Mouse (Mus musculus) activated CD4-positive, CD25-positive, alpha-beta regulatory T cell (primary cell): ENCODE measurements around the gene Taar2. TPM values are rescaled to one million over a fixed set of nuclear protein-coding genes. Genes with fewer than 3 reads are reported as not detected.

Source experiments
- polyA plus RNA-seq, 2 experiments: library from polyadenylated mRNA; unstranded; fragments of 100-300 nt; shearing (Covaris generic); gene quantifications; one replicate each; pipeline ENCODE4 v1.2.1; 2017

Taar2 gene
- under 1 TPM in 1 of 2 experiments, not detected in 1; 0.34 TPM for polyA plus RNA-seq

GRCm38 (mm10) chr10:23938312-23938711 is at the start of gene Taar2:
Taar2 (plus strand) TSS chr10:23938572.

DNA sequence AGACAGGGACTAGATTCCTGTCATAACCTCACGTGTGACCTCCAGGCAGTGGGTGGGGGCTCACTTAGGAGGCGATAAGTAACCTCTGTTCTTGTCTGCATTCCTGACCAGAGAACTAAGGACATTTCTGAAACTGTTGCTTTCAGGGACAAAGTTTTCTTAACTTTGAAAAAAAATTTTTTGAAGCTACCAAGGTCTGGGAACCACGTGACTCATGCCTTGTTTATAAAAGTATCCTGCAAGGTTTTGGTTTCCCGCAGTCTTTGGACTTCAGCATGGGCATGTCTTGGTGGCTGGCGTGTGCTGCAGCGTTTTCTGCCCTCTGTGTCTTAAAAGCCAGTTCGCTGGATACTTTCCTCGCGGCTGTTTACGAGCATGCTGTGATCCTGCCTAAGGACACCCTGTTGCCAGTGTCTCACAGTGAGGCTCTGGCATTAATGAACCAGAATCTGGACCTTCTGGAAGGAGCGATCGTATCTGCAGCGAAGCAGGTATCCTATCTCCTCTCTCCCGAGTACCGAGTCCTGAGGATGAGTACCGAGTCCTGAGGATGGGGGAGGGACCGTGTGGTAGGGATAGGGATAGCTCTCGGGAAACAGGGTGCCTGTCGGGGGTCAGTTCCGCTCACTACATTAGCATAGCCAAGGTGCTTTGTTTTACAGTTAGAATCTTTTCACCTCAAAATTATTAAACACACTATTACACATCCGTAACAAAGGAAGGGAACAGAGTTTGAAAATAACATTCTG is 43.6 kb upstream of the Taar2 start, which contains the start of gene Vnn1:
Gene Vnn1 (plus strand): TSS at position 88 of the 749 bp plus-strand sequence.

DNA sequence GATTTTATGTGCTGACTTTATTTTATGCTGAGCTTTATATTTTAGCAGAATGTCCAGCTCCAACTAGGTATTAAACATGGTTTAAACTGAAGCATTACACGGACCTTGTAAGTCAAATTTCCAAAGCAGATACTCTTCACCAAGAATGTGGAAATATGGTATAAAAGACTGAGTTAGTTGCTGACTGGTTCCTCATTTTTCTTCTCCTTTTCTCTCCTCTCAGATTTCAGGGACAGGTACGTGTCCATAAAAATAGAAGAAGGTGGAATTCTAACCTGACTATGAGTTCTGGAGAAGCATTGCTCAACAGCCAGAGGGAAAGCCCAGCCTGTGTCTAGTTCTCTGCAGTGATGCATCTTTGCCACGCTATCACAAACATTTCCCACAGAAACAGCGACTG is 18.3 kb upstream of the Taar2 start, which contains the start of gene Taar1:
Gene Taar1 (plus strand): TSS at position 301 of the 400 bp plus-strand sequence.

DNA sequence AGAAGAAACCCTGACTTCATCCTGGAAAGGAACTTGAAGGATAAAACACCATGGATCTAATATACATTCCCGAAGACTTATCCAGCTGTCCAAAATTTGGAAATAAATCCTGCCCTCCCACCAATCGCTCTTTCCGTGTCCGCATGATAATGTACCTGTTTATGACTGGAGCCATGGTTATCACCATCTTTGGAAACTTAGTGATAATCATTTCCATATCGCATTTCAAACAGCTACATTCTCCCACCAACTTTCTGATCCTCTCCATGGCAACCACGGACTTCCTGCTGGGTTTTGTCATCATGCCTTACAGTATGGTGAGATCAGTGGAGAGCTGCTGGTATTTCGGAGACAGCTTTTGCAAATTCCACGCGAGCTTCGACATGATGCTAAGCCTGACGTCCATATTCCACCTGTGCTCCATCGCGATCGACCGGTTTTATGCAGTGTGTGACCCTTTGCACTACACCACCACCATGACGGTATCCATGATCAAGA is 11.2 kb downstream of the Taar2 start, which contains the start of gene Taar3:
Gene Taar3 (plus strand): TSS at position 51 of the 498 bp plus-strand sequence.

GRCm38 (mm10) chr10:23960444-23960915 is 22.1 kb downstream of the Taar2 start, which contains the start of gene Taar4:
Taar4 (plus strand) TSS chr10:23960494.

GRCm38 (mm10) chr10:23970656-23971165 is 32.3 kb downstream of the Taar2 start, which contains the start of gene Taar5:
Taar5 (plus strand) TSS chr10:23970706.

GRCm38 (mm10) chr10:23985546-23985945 is 47.2 kb downstream of the Taar2 start, which contains the start of gene Taar6:
Taar6 (minus strand) TSS chr10:23985646.

Other genes starting within 250 kb of the Taar2 start
- gene Rps12, start 151.3 kb upstream of the Taar2 start, polyA plus RNA-seq: 10 to 100 TPM; 48.8 to 52.8 TPM
- under 1 TPM in 1 of 2 experiments, not detected in 1; 0.10 TPM for gene Slc18b1, start 141.6 kb upstream of the Taar2 start, polyA plus RNA-seq
- not detected for gene Vnn3, start 87.1 kb upstream of the Taar2 start, polyA plus RNA-seq
- not detected for gene Vnn1, start 43.9 kb upstream of the Taar2 start, polyA plus RNA-seq
- not detected for gene Taar1, start 18.2 kb upstream of the Taar2 start, polyA plus RNA-seq
- gene Taar3, start 11.0 kb downstream of the Taar2 start, polyA plus RNA-seq: not detected
- not detected for gene Taar4, start 21.9 kb downstream of the Taar2 start, polyA plus RNA-seq
- gene Taar5, start 32.1 kb downstream of the Taar2 start, polyA plus RNA-seq: not detected
- gene Taar6, start 47.1 kb downstream of the Taar2 start, polyA plus RNA-seq: not detected
- gene Taar7a, start 54.9 kb downstream of the Taar2 start, polyA plus RNA-seq: not detected
- not detected for gene Taar7b, start 61.4 kb downstream of the Taar2 start, polyA plus RNA-seq
- gene Taar7d, start 88.7 kb downstream of the Taar2 start, polyA plus RNA-seq: under 1 TPM in 1 of 2 experiments, not detected in 1; 0.22 TPM
- under 1 TPM in 1 of 2 experiments, not detected in 1; 0.53 TPM for gene Taar7e, start 99.0 kb downstream of the Taar2 start, polyA plus RNA-seq
- gene Taar7f, start 110.9 kb downstream of the Taar2 start, polyA plus RNA-seq: not detected
- gene Taar8a, start 137.9 kb downstream of the Taar2 start, polyA plus RNA-seq: not detected
- gene Taar8b, start 153.7 kb downstream of the Taar2 start, polyA plus RNA-seq: not detected
- gene Taar8c, start 163.3 kb downstream of the Taar2 start, polyA plus RNA-seq: not detected
- not detected for gene Taar9, start 171.0 kb downstream of the Taar2 start, polyA plus RNA-seq
- 10 to 100 TPM; 36.0 to 38.5 TPM for gene Stx7, start 210.7 kb downstream of the Taar2 start, polyA plus RNA-seq